Mouse (Mus musculus) lung, adult 2 months (tissue): ENCODE results near the gene Slc2a12.

Source experiments
- CTCF ChIP-seq: fragments of 200-500 bp; IDR thresholded peaks from 2 replicates; pipeline ENCODE4 v1.5.1; 2011; ENCODE audit warnings: mild to moderate bottlenecking, low read length, control low read depth; ENCODE audit not compliant: insufficient read depth
- POLR2A ChIP-seq: fragments of 200-500 bp; IDR thresholded peaks from 2 replicates; pipeline ENCODE4 v1.6.1; 2011; ENCODE audit warnings: low read depth, mild to moderate bottlenecking, control low read depth, low read length, borderline replicate concordance; ENCODE audit errors: extremely low read depth

DNA sequence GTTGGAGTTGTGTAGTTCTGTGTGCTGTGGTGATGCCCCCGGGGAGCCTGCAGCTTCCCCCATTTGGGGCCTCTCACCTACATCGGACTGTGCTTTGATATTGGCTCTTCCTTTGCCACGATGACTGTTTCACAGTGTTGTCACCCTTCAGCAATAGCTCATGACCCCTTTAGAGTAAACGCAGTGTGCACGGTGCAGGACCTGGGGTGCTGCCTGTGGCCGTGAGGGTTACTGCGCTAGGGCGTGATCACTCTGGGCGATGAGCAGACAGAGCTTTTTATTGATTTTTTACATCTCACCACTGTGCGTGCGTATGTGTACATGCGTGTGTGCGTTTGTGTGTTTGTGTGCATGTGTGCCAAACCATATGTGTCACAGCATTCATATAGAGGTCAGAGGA, 23.7 kb downstream of the Slc2a12 start:
- no peak for TF ChIP-seq POLR2A
- TF ChIP-seq CTCF: no peak
